In genomic region chr2:147984547-147985260, GRCm38 (mm10) we compare ENCODE assay signal across 8 mouse cellular contexts.
DNase-seq lines count a peak whose midpoint lies in the region; ATAC-seq and TF ChIP-seq lines count a peak whose summit lies in the region.

No protein-coding gene starts in this region.

- no peaks in the 10 kb centered on the region for H3K27me3 ChIP-seq in hindbrain, embryonic 16.5 days (replicated peaks; ENCODE audit: control insufficient read depth, insufficient read depth, low read length)
- peaks cover 73% of the 10 kb centered on the region for H3K27me3 ChIP-seq in hindbrain, embryonic 13.5 days
- 0 out of 2 replicates have a peak, but pooled peaks cover 3% of the 10 kb centered on the region for H3K27me3 ChIP-seq in midbrain, postnatal 0 days (ENCODE audit: insufficient read depth, low read length)
- H3K27me3 ChIP-seq in thymus, adult 2 months (ENCODE audit: control insufficient read depth, insufficient read depth, low read length): no peaks in the 10 kb centered on the region; the same call in 1 of the 2 replicates

- ATAC-seq in hindbrain, embryonic 16.5 days: peak; percentile 86
- ATAC-seq in hindbrain, embryonic 13.5 days (ENCODE audit: low FRiP score): no peak
- ATAC-seq in midbrain, postnatal 0 days (ENCODE audit: low FRiP score): no peak

- H3K36me3 ChIP-seq in hindbrain, embryonic 16.5 days (ENCODE audit: control insufficient read depth, insufficient read depth, low read length): no peaks in the 10 kb centered on the region
- H3K36me3 ChIP-seq in hindbrain, embryonic 13.5 days: no peaks in the 10 kb centered on the region
- no peaks in the 10 kb centered on the region for H3K36me3 ChIP-seq in midbrain, postnatal 0 days (ENCODE audit: insufficient read depth, low read length)
- no peaks in the 10 kb centered on the region for H3K36me3 ChIP-seq in thymus, adult 2 months (ENCODE audit: control insufficient read depth, insufficient read depth, low read length)

- H3K4me2 ChIP-seq in hindbrain, embryonic 16.5 days (ENCODE audit: low read length): no peak overlapping the region
- H3K4me2 ChIP-seq in hindbrain, embryonic 13.5 days: no peak overlapping the region
- no peak overlapping the region for H3K4me2 ChIP-seq in midbrain, postnatal 0 days (ENCODE audit: low read depth, low read length, poor library complexity, severe bottlenecking)

- no peak overlapping the region for H3K27ac ChIP-seq in hindbrain, embryonic 16.5 days (ENCODE audit: low read depth, low read length)
- no peak overlapping the region for H3K27ac ChIP-seq in hindbrain, embryonic 13.5 days
- no peak overlapping the region for H3K27ac ChIP-seq in midbrain, postnatal 0 days (ENCODE audit: low read depth, low read length)
- no peak overlapping the region for H3K27ac ChIP-seq in thymus, adult 2 months (ENCODE audit: control insufficient read depth, insufficient read depth, low read length)
- H3K27ac ChIP-seq in left cerebral cortex, adult 2 months: no peak overlapping the region

- H3K4me1 ChIP-seq in hindbrain, embryonic 16.5 days (ENCODE audit: control insufficient read depth, insufficient read depth, low read depth, low read length): no peaks in the 10 kb centered on the region
- peaks cover 9% of the 10 kb centered on the region; the same call in 1 of the 2 replicates for H3K4me1 ChIP-seq in hindbrain, embryonic 13.5 days (replicated peaks)
- no peaks in the 10 kb centered on the region for H3K4me1 ChIP-seq in midbrain, postnatal 0 days (ENCODE audit: insufficient read depth, low read length)
- no peaks in the 10 kb centered on the region for H3K4me1 ChIP-seq in thymus, adult 2 months (replicated peaks; ENCODE audit: control insufficient read depth, insufficient read depth, low read length)

- H3K9ac ChIP-seq in hindbrain, embryonic 16.5 days (ENCODE audit: low read depth, low read length): no peak overlapping the region
- no peak overlapping the region for H3K9ac ChIP-seq in hindbrain, embryonic 13.5 days
- no peak overlapping the region for H3K9ac ChIP-seq in midbrain, postnatal 0 days (replicated peaks; ENCODE audit: low read length, poor library complexity, severe bottlenecking)

- no peak overlapping the region for H3K4me3 ChIP-seq in hindbrain, embryonic 16.5 days (ENCODE audit: low read length)
- no peak overlapping the region for H3K4me3 ChIP-seq in hindbrain, embryonic 13.5 days
- H3K4me3 ChIP-seq in midbrain, postnatal 0 days (ENCODE audit: low read depth, low read length): no peak overlapping the region
- no peak overlapping the region for H3K4me3 ChIP-seq in thymus, adult 2 months (ENCODE audit: control insufficient read depth, insufficient read depth, low read length)
- H3K4me3 ChIP-seq in left cerebral cortex, adult 2 months: no peak overlapping the region

- TF ChIP-seq CTCF in midbrain, postnatal 0 days (IDR thresholded peaks at IDR 0.05): no peak
- no peak for TF ChIP-seq CTCF in thymus, adult 2 months (IDR thresholded peaks at IDR 0.05; ENCODE audit: borderline replicate concordance, control insufficient read depth, extremely low read depth, insufficient read depth, low read length, poor library complexity)
- TF ChIP-seq CTCF in left cerebral cortex, adult 2 months (IDR thresholded peaks at IDR 0.05): no peak

- WGBS in hindbrain, embryonic 16.5 days: 50% methylated on average over 12 of the region's 12 CpGs
- WGBS in hindbrain, embryonic 13.5 days: 41% methylated on average over 12 of the region's 12 CpGs
- WGBS in midbrain, postnatal 0 days: 45% methylated on average over 12 of the region's 12 CpGs
- 75% methylated on average over 12 of the region's 12 CpGs for WGBS in thymus, adult 2 months

- intact Hi-C loops in left cerebral cortex, adult 2 months (cut with DNase I): no loop called here

- H3K9me3 ChIP-seq in hindbrain, embryonic 16.5 days (ENCODE audit: control insufficient read depth, low read length): no peaks in the 10 kb centered on the region
- no peaks in the 10 kb centered on the region for H3K9me3 ChIP-seq in hindbrain, embryonic 13.5 days
- no peaks in the 10 kb centered on the region for H3K9me3 ChIP-seq in midbrain, postnatal 0 days (ENCODE audit: low read length)

- DNase-seq in embryo, embryonic 11 days: peak; percentile 27
- peak; percentile 22 for DNase-seq in kidney, postnatal 14 days
- DNase-seq in midbrain, postnatal 0 days (ENCODE audit: low spot score): peak; percentile 52
- no peak for DNase-seq in gastrocnemius, adult 18-20 months (ENCODE audit: low spot score)
- DNase-seq in thymus, adult 2 months: no peak
- DNase-seq in left cerebral cortex, adult 2 months (ENCODE audit: extremely low spot score in 1 of 2, low spot score in 2 of 2): no peak

- TF ChIP-seq POLR2A in thymus, adult 2 months (IDR thresholded peaks at IDR 0.05; ENCODE audit: control insufficient read depth, extremely low read depth, insufficient read depth, low read length, poor library complexity): no peak

Comparison
In these comparisons a context has a peak if more than half of its experiments do, and no peak if none do; other contexts are left out.
1. DNase-seq: peak in embryo, embryonic 11 days (single experiment), kidney, postnatal 14 days (single experiment) and midbrain, postnatal 0 days (single experiment); none in gastrocnemius, adult 18-20 months (single experiment), thymus, adult 2 months (single experiment) and left cerebral cortex, adult 2 months (0 of 2).